Mouse (Mus musculus) adrenal gland, adult 8-10 months (tissue): ENCODE results near the gene Phkb. TPM values are rescaled to one million over a fixed set of nuclear protein-coding genes. Genes with fewer than 3 reads are reported as not detected.

Source experiments
- DNase-seq: peaks from one replicate; pipeline ENCODE4 v3.0.0; 2022
- total RNA-seq, 4 experiments: library from RNA; stranded (reverse); gene quantifications; 2 replicates each; pipeline ENCODE4 v1.2.4; 2022

The Phkb gene
- total RNA-seq, 4 experiments from 2014 or later = 68.1 to 84.3 (median 73.9) TPM

DNA sequence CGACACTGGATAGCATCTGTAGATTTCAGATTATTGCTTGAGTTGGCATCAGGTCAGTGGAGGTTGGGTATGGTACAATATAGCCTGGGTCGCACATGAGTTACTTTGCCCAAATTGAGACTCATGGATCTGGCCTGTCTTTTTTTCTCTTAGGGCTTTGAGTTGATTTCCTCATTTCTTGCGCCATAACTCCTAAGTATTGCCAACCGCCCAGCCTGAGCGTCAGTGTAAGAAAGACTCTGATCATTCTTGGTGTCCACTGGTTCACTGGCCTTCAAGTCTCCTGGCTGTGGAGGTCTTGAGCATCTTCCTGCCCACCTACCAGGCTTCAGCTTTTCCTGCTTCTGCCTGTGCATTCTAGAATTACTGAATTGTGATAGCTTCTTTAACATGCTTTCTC is 104.1 kb downstream of the Phkb start:
- DNase-seq = no peak

GRCm38 (mm10) chr8:85958391-85958790 is 117.6 kb downstream of the Phkb start:
- no peak for DNase-seq

GRCm38 (mm10) chr8:85959880-85960279 is 119.1 kb downstream of the Phkb start:
- DNase-seq = no peak

DNA sequence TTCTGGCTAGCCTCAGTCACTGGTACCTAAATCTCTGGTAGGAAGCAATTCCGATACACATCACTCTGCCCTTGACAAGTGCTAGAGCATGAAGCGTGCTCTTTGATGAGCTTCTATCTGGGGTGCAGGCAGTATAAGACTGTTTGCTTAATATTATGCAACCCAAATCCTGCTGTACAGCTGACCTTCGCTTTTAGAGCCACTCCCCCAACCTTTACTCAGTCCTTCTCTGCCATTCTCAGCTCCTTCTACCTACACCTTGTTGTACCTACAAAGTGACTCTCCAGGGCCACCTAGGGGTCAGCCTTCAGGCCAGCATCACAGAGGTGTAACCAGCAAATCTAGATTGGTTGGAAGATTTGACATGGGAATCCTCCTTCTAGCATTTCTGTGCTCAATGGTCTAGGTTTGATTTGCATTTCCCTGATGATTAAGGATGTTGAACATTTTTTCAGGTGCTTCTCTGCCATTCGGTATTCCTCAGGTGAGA is 136.9 kb downstream of the Phkb start:
- no peak for DNase-seq

DNA sequence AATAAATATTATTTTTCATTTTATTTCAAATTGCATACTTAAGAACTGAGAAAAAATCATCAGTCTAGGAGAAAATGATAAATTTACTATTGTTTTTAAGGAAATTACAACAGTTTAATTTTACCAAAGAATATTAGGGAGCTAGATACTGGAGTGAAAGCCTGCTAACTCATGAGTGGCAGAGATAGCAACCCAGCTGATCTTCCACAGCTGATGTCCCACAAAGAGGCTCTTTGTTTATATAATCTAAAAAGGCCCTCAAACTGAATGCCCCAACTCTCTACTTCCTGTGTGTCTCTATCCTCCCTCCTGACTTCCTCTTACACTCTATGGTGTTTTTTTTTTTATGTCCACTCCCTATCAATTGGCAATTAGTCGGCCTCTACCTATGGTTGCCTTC is 152.2 kb downstream of the Phkb start:
- DNase-seq = no peak

DNA sequence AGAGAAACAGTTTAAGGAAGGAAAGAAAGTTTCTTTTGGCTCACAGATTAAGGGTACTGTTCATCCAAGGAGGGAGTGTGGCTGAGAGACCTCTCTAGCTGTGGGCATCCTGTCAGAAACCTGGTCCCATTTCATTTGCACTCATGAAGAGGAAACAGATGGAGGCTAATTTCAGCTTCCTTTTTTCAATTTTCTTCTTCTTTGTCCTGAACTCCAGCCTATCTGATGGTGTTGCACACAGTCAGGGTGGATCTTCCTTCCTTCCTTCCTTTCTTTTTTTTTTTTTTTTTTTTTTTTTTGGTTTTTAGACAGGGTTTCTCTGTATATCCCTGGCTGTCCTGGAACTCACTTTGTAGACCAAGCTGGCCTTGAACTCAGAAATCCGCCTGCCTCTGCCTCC is 152.9 kb downstream of the Phkb start:
- no peak for DNase-seq

DNA sequence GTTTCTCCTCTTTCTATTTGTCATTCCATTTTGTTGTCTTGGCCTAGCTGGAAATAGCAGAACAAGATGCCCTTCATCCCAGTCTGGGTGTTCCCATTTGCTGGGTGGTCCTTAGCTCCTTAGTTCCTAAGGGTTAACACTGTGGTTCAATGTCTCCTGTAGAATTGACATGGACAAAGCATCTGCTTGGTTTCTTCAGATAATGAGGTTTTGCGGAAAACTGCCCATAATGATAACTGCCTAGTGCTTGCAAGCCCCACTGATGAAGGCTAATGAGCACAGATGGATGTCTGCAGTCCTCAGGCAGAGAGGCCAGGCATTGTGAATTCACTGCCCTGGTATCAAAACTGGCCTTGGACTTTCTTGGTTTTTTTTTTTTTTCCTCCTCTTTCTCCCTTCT is 155.2 kb downstream of the Phkb start:
- no peak for DNase-seq

DNA sequence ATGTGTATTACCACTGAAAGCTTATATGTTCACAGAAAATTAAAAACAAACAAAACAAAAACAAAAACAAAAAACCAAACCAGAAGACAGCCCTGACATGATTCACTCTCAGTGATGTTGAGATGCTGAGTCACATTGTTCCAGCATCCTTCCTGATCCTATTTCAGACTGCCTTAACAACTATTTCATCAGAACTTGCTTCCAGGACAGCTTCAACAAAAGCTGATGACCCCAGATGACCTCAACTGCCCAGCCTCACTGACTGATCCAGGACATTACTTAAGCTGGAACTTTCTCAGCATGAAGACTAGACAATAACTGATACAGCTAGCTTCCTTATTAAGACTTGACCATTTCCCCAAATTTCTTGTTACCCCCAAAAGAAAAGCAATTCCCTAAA is 165.7 kb downstream of the Phkb start:
- DNase-seq = no peak

DNA sequence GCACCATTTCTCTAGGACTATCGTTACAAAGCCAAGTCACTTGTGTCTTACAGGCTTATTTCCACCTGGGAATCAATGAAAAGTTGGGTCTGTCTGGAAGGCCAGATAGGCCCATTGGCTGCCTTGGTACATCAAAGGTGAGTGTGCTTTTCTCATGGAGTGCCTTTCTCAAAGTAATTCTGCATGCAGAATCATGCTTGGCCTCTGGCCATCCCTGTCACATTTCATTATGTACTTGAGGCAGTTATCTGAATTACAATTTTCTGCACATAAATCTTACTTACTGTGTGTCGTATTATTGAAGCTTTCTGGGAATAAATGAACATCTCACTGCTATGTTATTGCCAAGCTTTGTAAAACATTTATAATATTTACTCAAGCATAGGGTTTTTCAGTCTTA is 176.0 kb downstream of the Phkb start:
- no peak for DNase-seq

GRCm38 (mm10) chr8:86028646-86029312 is 188.0 kb downstream of the Phkb start:
- no peak for DNase-seq

GRCm38 (mm10) chr8:86029451-86029850 is 188.7 kb downstream of the Phkb start:
- DNase-seq = no peak

DNA sequence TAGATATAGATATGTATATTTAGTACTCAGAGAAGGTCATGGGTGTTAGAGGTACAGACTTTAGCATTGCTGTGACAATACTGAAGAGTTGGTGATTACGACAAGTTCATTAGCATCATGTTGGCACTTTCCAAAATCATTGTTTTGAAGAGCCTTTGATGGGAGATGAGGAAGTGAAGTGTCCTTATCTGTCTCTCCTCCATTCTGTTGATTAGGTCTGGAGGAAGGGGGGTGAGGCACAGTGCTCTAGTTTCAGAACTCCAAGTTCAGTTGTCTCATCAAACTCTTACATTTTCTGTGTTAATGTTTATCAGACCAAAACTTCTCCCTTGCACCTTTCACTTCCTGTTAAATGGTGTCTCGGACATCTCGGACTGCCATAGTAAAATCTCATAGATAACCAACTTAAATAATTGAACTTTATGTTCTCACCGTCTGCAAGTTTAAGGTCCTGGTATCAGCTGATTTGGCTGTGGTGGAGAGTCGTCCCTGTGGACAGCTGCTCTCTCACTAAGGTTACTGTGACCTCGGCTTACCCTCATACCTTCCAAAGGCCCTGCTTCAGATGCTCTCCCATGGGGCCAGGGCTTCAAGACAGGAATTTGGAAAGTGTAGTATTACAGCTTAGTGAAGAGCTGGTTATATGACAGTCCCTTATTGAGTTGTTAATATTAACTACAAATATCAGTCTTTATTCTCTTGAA is 194.1 kb downstream of the Phkb start:
- DNase-seq = no peak

- no peak for DNase-seq
These were observed 194.6 kb downstream of the Phkb start for GRCm38 (mm10) chr8:86035371-86035770.

DNA sequence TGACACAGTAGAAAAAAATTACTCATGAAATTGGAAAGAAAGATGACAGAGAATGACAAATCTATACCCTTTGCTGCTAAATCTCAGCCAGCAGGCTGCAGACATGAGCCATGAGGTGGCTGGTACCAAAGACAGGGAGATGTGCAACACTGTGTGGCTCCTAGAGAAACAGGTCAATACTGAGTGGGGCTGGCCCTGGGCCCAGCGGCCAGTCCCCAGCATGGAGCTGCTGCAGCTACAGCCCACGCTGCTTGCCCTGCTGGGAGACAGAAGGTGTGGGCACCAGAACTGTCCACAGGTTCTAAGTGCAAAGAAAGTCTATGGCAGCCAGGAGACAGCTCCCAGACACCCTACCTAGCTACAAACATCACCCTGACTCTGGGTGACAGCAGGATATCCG is 197.7 kb downstream of the Phkb start:
- no peak for DNase-seq

GRCm38 (mm10) chr8:86042049-86042448 is 201.3 kb downstream of the Phkb start:
- DNase-seq = no peak

DNA sequence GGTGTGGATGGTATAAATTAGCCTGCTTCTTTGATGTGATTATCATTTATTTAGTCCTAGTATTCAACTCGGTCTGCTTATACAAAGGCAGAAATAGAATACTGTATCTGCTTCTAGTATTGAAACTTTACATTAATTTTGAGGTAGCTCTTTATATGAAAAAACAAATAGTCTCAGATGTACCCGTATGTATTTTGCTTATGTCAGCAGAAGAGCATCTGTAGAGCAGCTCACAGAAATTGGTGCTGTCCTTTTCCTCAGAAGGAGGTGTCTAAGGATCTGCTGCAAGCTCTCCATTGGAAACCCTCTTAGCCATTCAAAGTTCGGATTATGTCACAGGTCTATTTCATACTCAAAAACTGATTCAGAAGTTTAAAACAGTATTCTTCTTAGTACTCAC is 210.1 kb downstream of the Phkb start:
- no peak for DNase-seq

- DNase-seq = no peak
These were observed 211.2 kb downstream of the Phkb start for GRCm38 (mm10) chr8:86052003-86052402.

DNA sequence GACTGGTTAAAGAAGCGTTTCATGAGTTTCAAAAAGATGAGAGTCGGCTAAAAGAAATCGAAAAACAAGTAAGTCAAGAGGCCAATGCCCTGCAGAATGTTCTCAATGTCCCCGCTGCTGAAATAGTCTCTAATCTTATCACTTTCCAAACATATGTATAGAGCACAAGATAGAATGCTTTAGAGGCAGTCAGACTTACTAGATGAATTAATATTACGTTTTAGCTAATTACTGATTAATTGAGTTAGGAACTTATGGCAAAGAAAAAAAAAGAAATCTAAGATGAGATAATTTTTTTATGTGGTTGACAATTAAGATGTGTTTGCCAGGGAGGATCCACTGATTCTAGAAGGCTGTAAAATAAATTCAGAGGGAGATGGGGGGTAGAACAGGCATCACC is 217.9 kb downstream of the Phkb start:
- DNase-seq = no peak

DNA sequence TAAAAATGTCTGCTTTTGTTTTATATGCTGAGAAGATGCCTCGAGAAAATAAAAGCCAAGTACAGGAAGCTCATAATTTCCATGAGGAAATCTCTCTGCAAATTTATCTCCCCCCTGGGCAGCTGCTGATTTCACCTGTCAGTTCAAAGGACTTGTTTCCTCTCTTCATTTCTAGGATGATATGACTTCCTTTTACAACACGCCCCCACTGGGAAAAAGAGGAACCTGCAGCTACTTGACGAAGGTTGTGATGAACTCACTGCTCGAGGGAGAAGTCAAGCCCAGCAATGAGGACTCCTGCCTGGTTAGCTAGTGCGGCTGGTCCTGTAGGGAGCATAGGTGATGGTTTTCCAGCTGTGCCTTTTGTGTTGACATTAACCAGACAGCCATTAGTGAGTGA is 218.4 kb downstream of the Phkb start:
- DNase-seq = no peak

- DNase-seq = no peak
These were observed 222.7 kb downstream of the Phkb start for GRCm38 (mm10) chr8:86063411-86063810.

- DNase-seq = no peak
These were observed 238.7 kb downstream of the Phkb start for GRCm38 (mm10) chr8:86079433-86079832.

DNA sequence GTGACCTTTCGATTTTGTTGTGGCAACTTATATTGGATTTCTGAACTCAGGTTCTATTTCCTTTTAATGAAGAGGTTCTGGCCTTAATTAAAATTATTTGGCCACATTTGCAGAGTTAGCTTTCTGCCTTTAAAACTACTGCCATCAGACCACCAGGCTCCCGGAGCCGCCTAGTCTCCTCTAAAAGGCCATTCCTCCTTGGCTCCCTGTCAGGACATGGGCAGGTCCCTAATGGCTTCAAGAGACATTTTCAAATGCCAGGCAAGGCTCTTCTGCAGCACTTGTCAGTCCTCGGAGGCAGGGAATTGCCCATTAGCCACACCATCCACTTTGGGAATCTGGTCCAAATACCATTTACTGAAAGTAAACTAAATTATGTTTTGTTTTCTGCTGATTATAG is 242.6 kb downstream of the Phkb start:
- DNase-seq = no peak

- DNase-seq = no peak
These were observed 246.0 kb downstream of the Phkb start for GRCm38 (mm10) chr8:86086791-86087190.

DNA sequence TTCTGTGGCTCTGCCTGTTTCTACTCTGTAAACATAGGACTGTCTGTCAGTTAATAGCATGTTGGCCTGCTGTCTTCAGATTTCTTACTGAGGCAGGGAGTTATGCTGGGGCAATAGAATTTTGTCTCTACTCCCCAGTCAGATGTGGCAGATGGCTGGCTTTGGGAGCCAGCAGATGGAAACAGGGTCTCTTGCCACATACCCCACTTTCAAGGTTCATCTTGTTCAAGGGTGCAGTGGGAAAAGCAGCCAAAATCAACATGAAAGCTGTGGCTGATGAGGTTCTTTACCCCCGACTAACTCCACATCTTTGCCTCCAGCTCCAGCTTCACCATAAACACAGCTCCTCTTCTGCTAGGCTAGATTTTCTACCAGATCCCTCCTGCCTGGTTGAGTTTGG is 246.7 kb downstream of the Phkb start:
- no peak for DNase-seq
